Mouse (Mus musculus) spleen, postnatal 4 days (tissue): ENCODE measurements around the gene Skp2.
"Not testable (repeated sequence)": the region's sequence is repeated elsewhere in the genome, so short reads cannot be mapped to it uniquely, and the experiment has no call there.

Experiments
- DNase-seq, 2 experiments: peaks; one replicate each; pipeline ENCODE4 v3.0.0; 2022; ENCODE audit warnings: low spot score in 2 of 2

Gene Skp2

DNA sequence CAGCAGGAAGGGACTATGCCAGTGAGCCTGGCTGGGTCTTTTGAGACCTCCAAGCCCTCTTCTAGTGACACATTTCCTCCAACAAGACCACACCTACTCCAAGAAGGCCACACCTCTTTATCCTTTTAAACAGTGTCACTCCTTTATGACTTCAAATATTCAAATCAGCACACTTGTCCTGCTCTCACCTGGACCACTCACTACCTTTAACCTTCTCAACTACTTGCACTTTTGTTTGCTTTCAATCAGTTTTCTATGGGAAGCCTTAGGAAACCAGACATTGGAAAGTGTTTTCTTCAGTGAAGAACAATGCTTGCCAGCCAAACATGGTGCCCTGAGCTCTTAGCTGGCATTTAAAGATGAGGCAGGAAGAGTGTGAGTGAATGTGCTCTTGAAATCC, at the start of gene Skp2:
Gene Skp2, minus strand, starts transcription at position 101 of the 400 bp plus-strand sequence.
- no peak for DNase-seq

GRCm38 (mm10) chr15:9198421-9198820, 43.2 kb upstream of the Skp2 start:
- no peak for DNase-seq

DNA sequence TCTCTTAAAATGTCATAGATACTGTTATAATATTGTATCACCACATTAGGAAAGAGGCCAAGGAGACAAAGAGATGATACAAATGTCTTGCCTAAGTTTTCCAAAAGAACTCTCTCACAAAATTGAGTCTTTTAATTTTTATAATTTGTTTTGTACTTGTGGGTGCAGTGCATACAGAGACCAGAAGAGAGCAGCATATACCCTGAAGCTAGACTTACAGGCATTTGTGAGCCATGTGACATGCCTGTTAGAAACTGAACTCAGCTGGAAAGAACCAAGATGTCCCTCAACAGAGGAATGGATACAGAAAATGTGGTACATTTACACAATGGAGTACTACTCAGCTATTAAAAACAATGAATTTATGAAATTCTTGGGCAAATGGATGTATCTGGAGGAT, 37.5 kb upstream of the Skp2 start:
- DNase-seq, result not testable (repeated sequence)

GRCm38 (mm10) chr15:9189796-9190195, 34.6 kb upstream of the Skp2 start:
- DNase-seq, result no peak

DNA sequence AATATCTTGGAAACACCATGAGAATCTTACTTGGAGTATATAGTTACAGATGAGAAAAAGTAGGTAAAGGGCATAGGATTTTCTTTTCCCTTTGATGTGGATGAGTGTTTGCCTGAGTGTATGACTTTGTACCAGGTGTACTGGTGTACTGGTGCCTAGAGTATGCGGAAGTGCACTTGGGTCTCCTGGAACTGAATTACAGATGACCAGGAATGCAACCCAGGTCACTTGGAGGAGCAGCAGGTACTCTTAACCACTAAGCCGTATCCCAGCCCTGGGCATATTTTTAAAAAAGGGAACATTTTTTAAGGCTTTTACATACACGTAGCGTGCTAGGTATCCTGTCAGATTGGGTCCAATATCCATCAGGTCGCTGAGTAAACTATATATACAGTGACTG, 28.8 kb upstream of the Skp2 start:
- DNase-seq, result no peak

DNA sequence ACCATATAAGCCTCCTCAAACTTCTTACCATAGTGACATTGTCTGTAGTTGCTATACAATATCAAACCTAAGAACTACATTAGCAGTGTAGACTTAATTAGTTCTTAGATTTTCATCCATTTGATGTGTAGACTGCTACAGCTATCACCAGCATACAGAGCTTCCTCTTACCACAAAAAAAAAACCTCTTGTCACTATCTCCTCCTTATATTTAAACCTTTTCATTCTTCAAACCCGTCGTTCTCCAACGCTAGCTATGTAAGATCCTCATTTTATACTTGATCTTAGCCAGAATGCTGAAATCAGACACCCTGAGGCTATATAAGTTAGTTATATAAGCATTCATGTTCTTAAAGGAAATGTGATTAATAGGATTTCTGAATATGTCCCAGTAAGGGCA, 21.8 kb upstream of the Skp2 start:
- DNase-seq, result no peak

DNA sequence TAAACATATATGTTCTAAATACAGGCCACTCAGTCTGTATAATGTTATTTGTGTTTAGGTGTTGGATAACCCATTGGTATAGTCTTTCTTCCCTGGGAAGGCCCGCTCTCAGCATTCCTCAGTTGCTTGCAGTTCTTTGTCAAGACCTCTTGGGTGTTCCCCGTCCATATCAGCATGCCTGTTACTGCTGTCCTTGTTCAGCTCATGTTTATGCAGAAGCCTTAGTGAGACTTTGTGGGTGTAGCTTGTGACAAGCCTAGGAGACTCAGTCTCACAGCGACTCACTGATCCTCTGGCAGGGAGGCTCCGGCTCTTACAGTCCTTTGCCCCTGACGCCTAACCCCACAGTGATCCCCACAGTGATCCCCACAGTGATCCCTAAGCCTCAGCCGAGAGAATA, 8.9 kb upstream of the Skp2 start:
- no peak for DNase-seq

GRCm38 (mm10) chr15:9162557-9163070, 7.4 kb upstream of the Skp2 start:
- DNase-seq, result no peak

- peak in 1 of 2 experiments; percentile 51 for DNase-seq
These were observed 14.5 kb downstream of the Skp2 start for GRCm38 (mm10) chr15:9140684-9141171.

DNA sequence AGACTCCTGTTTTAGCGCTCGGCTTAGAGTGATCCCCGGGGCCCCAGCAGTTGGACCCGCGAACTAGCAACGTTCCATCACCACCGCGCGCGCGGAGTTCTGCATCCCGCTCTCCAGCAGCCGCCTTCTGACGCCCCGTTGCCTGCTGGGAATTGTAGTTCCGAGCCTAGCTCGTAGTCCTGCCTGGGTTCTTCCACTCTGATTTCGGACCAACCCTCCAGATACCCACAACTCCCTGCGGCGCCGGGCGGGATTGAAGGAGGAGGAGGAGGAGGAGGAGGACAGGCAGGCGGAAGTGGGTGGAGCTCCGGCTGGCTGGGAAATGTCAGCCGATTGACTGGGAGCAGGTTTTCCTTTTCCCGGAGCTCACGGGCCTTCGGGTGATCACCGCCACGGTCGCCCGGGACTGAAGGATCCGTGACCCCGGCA, 15.0 kb downstream of the Skp2 start, which contains the start of gene Lmbrd2:
Gene Lmbrd2, plus strand, starts transcription at position 299 of the 429 bp plus-strand sequence.
- DNase-seq, result peak; percentile 95 to 97

GRCm38 (mm10) chr15:9139447-9139846, 15.8 kb downstream of the Skp2 start:
- no peak for DNase-seq

- no peak for DNase-seq
These were observed 20.2 kb downstream of the Skp2 start for GRCm38 (mm10) chr15:9134891-9135507.

GRCm38 (mm10) chr15:9132693-9133443, 22.4 kb downstream of the Skp2 start:
- no peak for DNase-seq

DNA sequence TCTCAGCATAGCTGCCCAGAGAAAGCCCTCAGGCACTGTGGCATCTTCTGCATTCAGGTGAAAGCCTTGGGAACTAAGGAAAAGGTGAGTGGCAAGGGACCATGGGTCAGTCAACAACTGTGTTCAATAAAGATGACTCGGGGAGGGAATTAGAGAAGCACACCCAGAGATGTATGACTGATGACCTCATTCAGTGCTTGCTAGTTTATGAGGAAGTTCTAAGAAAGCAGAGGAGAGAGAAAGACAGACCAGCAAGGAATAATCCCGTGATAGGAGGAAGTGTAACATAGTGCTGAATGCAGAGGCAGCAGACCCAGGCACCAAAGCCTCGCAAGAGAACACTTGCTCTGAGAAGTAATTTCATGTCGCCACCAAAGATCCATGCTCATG, 23.7 kb downstream of the Skp2 start:
- DNase-seq, result no peak

DNA sequence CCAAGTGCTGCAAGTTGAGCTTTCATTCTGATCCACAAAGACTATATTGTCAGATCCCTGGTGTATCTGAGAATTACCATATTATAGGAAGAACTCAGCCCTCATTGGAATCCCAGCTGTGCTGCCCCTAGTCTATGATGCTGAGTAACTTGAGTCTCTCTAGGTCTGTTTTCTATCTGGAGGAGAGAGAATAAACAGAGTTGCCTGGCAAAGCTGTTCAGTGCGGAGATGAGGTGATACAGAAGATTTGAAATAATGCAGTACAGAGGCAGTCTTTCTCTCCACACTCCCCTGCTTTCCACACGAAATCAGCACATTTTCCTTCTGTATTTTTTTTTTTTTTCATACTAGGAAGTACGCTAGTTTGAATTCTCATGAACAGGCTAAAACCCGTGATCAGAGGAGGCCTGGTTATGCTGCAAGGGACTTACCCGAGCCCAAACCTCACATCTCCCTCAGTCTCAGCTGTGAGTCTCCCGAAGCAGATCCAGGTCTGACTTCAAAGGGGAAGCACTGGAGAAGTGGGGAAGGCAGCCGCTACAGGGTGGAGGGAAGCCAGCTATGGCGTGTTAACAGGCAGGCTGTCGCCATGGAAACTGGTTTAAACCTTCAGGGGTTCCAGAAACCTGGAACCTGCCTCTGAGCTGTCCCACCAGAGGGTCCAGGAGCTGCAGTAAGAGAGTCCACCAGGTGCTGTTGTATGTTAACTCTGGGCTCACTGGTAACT, 24.3 kb downstream of the Skp2 start:
- no peak for DNase-seq

DNA sequence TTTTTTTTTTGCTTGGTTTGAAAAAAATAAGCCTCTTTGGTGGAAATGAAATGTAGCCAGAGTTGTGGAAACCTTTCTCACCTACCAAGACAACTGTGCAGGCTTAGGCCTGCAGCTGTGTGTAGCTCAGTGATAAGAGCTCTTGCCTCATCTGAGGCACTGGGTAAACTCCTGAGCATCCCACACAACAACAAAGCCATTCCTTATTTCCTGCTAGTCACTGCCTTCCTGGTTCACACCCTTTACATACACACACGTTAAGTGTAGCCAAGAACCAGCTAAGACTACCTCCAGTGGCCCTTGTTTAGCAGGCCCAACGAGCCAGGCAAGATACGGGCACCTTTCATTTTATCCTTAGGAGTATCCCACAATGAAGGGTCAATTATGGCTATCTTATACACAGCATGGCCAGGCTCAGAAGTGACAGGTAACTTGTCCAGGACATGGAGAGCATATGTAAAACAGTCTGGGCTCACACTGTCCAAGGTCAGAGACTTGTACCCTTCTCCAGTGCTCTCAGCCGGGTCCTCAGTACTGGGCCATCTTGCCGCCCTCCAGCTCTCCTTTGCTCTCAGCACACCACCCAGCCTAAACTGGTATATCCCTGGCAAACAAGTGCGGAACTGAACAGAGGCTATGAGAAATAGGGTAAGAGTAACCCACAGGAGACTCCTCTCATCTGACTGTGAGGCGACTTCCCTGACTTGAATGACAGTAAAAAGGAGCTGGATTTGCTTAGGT, 28.0 kb downstream of the Skp2 start:
- DNase-seq, result peak in 1 of 2 experiments; percentile 50

DNA sequence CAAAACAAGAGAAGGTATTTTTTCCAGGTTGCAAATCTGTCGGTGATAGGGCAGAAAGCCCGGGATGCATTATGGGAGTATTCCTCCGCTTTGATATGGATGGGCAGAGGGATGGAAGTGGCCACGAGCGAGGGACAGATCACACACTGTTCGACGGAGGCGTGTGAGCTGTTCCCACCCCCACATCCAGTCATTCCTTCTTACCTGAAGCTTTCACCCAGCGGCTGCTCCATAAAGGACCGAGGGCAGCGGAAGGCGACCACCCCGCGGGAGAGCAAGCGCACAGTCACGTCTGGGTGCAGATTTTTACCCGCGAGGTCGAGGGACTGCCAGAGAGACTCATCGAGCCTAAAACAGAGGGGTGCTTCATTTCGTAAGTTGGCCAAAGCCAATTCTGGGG, 30.4 kb downstream of the Skp2 start:
- peak in 1 of 2 experiments; percentile 52 for DNase-seq

- peak in 1 of 2 experiments; percentile 40 for DNase-seq
These were observed 32.2 kb downstream of the Skp2 start for GRCm38 (mm10) chr15:9122989-9123388.

- peak in 1 of 2 experiments; percentile 70 for DNase-seq
These were observed 35.1 kb downstream of the Skp2 start for GRCm38 (mm10) chr15:9120081-9120480.

DNA sequence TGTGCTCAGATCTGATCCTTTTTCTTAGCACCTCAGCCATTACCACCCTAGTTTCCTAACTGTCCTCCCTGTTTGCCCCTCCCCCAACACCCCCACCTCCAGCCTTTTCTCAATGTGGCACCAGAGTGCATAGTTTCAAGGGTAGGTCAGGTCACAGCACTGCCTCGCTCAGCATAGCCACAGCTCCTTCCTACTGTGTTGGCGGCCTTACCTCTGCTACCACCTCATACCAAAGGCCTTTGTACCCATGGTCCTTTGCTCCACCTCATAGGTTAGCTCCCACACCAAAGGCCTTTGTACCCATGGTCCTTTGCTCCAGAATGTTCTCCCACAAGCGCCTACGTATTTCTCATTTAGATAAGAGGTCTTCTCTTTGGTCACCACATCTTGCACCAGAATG, 36.4 kb downstream of the Skp2 start:
- DNase-seq, result peak in 1 of 2 experiments; percentile 31

- DNase-seq, result no peak
These were observed 40.6 kb downstream of the Skp2 start for GRCm38 (mm10) chr15:9114599-9114998.
